Mouse (Mus musculus): ENCODE results near the gene Zfc3h1. TPM values are rescaled to one million over a fixed set of nuclear protein-coding genes. Genes with fewer than 3 reads are reported as not detected.

Zfc3h1 gene
- total RNA-seq, 2 experiments from 2014 or later, result 38.1 to 50.9 TPM

GRCm38 (mm10) chr10:115385018-115386002, 551 bp downstream of the Zfc3h1 start:
- peak; percentile 63 to 70 for DNase-seq

GRCm38 (mm10) chr10:115387891-115388290, 3.1 kb downstream of the Zfc3h1 start:
- no peak for DNase-seq

GRCm38 (mm10) chr10:115391076-115391475, 6.3 kb downstream of the Zfc3h1 start:
- no peak for DNase-seq

GRCm38 (mm10) chr10:115391896-115392295, 7.1 kb downstream of the Zfc3h1 start:
- no peak for DNase-seq

- DNase-seq, result peak; percentile 48 to 72
Measured at GRCm38 (mm10) chr10:115406393-115406792, 21.6 kb downstream of the Zfc3h1 start.

GRCm38 (mm10) chr10:115413496-115413895, 28.7 kb downstream of the Zfc3h1 start:
- no peak for DNase-seq

- DNase-seq, result no peak
Measured at GRCm38 (mm10) chr10:115414056-115414455, 29.3 kb downstream of the Zfc3h1 start.

- DNase-seq, result no peak
Measured at GRCm38 (mm10) chr10:115421976-115422375, 37.2 kb downstream of the Zfc3h1 start.

- DNase-seq, result no peak
Measured at GRCm38 (mm10) chr10:115425351-115425750, 40.6 kb downstream of the Zfc3h1 start.

GRCm38 (mm10) chr10:115437286-115437685, 52.5 kb downstream of the Zfc3h1 start:
- DNase-seq, result no peak

- DNase-seq, result no peak
Measured at GRCm38 (mm10) chr10:115448614-115449013, 63.9 kb downstream of the Zfc3h1 start.

GRCm38 (mm10) chr10:115457368-115458021, 72.7 kb downstream of the Zfc3h1 start:
- DNase-seq, result no peak

- DNase-seq, result no peak
Measured at GRCm38 (mm10) chr10:115462646-115463045, 77.9 kb downstream of the Zfc3h1 start.

- DNase-seq, result no peak
Measured at GRCm38 (mm10) chr10:115465072-115465471, 80.3 kb downstream of the Zfc3h1 start.

- no peak for DNase-seq
Measured at GRCm38 (mm10) chr10:115465778-115466177, 81.0 kb downstream of the Zfc3h1 start.

- DNase-seq, result no peak
Measured at GRCm38 (mm10) chr10:115467985-115468384, 83.2 kb downstream of the Zfc3h1 start.

GRCm38 (mm10) chr10:115468632-115469031, 83.9 kb downstream of the Zfc3h1 start:
- DNase-seq, result no peak

- DNase-seq, result no peak
Measured at GRCm38 (mm10) chr10:115469040-115469439, 84.3 kb downstream of the Zfc3h1 start.

GRCm38 (mm10) chr10:115470621-115471334, 86.0 kb downstream of the Zfc3h1 start:
- DNase-seq, result peak; percentile 4 to 9

- DNase-seq, result no peak
Measured at GRCm38 (mm10) chr10:115473213-115473961, 88.6 kb downstream of the Zfc3h1 start.

GRCm38 (mm10) chr10:115475000-115475550, 90.3 kb downstream of the Zfc3h1 start:
- no peak for DNase-seq
